Mouse (Mus musculus) erythroblast, embryonic 14.5 days (primary cell): Measurements from ENCODE around the gene Hist1h2bf.

ENCODE experiments used
- GATA1 ChIP-seq: IDR thresholded peaks from 2 replicates; pipeline ENCODE4 v1.6.1; 2012; ENCODE audit warnings: low read length, inconsistent platforms, mixed read lengths
- TAL1 ChIP-seq: IDR thresholded peaks from 3 replicates; pipeline ENCODE4 v1.6.1; 2012; ENCODE audit warnings: low read length, inconsistent platforms, mixed read lengths

GRCm38 (mm10) chr13:23620733-23621531, 46.9 kb upstream of the Hist1h2bf start, which contains the start of gene Hist1h2be:
- peak; percentile 49; the same call in 1 of the 2 replicates for TF ChIP-seq GATA1
- no peak for TF ChIP-seq TAL1
